Mouse (Mus musculus) limb, embryonic 14.5 days (tissue): ENCODE measurements around the gene Rnf212b. TPM values are rescaled to one million over a fixed set of nuclear protein-coding genes. Genes with fewer than 3 reads are reported as not detected.
A peak's percentile ranks its signal among the peaks of the same experiment; 100 is the strongest.

Source experiments
- ATAC-seq: fragments of 200-750 bp; cut with Nextera tagmentation; 2 replicates; pipeline ENCODE4 v1.8.0; 2017; ENCODE audit warnings: low read depth, moderate number of reproducible peaks, moderate TSS enrichment; ENCODE audit not compliant: low FRiP score
- DNase-seq: peaks from one replicate; pipeline ENCODE4 v3.0.0-alpha.2; 2015; ENCODE audit warnings: low spot score
- H3K27ac ChIP-seq: fragments of 300-500 bp; sonication (generic); replicated peaks from 2 replicates; pipeline ENCODE4 v1.5.1; 2014; ENCODE audit warnings: low read depth, mild to moderate bottlenecking, low read length, moderate library complexity, mixed read lengths
- H3K27me3 ChIP-seq: fragments of 300-500 bp; sonication (generic); 2 replicates; pipeline ENCODE4 v1.6.1; 2014; ENCODE audit warnings: low read length, mixed read lengths; ENCODE audit not compliant: control insufficient read depth, insufficient read depth
- H3K36me3 ChIP-seq: fragments of 300-500 bp; sonication (generic); 2 replicates; pipeline ENCODE4 v1.6.1; 2014; ENCODE audit warnings: mild to moderate bottlenecking, low read length, moderate library complexity, mixed read lengths; ENCODE audit not compliant: control insufficient read depth, insufficient read depth
- H3K4me1 ChIP-seq: fragments of 300-500 bp; sonication (generic); 2 replicates; pipeline ENCODE4 v1.6.1; 2014; ENCODE audit warnings: antibody characterized with exemption, low read length, mixed read lengths; ENCODE audit not compliant: control insufficient read depth, insufficient read depth
- H3K4me2 ChIP-seq: fragments of 300-500 bp; sonication (generic); replicated peaks from 2 replicates; pipeline ENCODE4 v1.6.1; 2014; ENCODE audit warnings: low read depth, mild to moderate bottlenecking, low read length, moderate library complexity; ENCODE audit not compliant: severe bottlenecking
- H3K4me3 ChIP-seq: fragments of 300-500 bp; sonication (generic); replicated peaks from 2 replicates; pipeline ENCODE4 v1.5.1; 2014; ENCODE audit warnings: low read length
- H3K9ac ChIP-seq: fragments of 300-500 bp; sonication (generic); 2 replicates; pipeline ENCODE4 v1.6.1; 2014; ENCODE audit warnings: mild to moderate bottlenecking, low read depth, low read length, moderate library complexity; ENCODE audit not compliant: severe bottlenecking
- H3K9me3 ChIP-seq: fragments of 300-500 bp; sonication (generic); 2 replicates; pipeline ENCODE4 v1.6.1; 2016; ENCODE audit warnings: low read length; ENCODE audit not compliant: control insufficient read depth
- POLR2A ChIP-seq: fragments of 200-500 bp; IDR thresholded peaks from 2 replicates; pipeline ENCODE4 v1.8.0; 2012; ENCODE audit warnings: inconsistent platforms, mild to moderate bottlenecking, moderate library complexity, borderline replicate concordance; ENCODE audit not compliant: insufficient read depth, insufficient read length; ENCODE audit errors: extremely low read depth
- WGBS: fragments of 180-500 bp; shearing (Covaris S2); extraction: QIAGEN DNeasy Blood & Tissue Kit; methylation state at CpG from one replicate; pipeline ENCODE4 v1.1.7; 2014; 5-methylcytosine and 5-hydroxymethylcytosine counted together
- polyA plus RNA-seq, 2 experiments: library from polyadenylated mRNA; depleted of rRNA in 1 of 2; stranded (reverse) in 1 of 2; unstranded in 1 of 2; fragments of >200 nt; fragmentation: Nextera tagmentation in 1 of 2; extraction: Ambion mirVana in 1 of 2; gene quantifications; 2 replicates each; pipeline versions ENCODE4 v1.2.1 to v1.2.3; 2012 to 2014

The Rnf212b gene
- polyA plus RNA-seq, 2 experiments: not detected

- 78% methylated on average over 4 of the region's 4 CpGs for WGBS
- no peak for DNase-seq
These were observed 54.1 kb downstream of the Rnf212b start for GRCm38 (mm10) chr14:54868026-54868425.

GRCm38 (mm10) chr14:54870861-54871260, 56.9 kb downstream of the Rnf212b start, which contains the start of gene Homez:
Homez (minus strand) TSS chr14:54870961.
- no peak within 1 kb of the TSS for H3K4me3 ChIP-seq
- ATAC-seq: no peak
- H3K4me1 ChIP-seq: peaks cover 3% of the 10 kb centered on the region; the same call in 1 of the 2 replicates
- TF ChIP-seq POLR2A: no peak
- WGBS: 85% methylated on average over 5 of the region's 5 CpGs
- no peaks in the 10 kb centered on the region for H3K9me3 ChIP-seq
- no peak for DNase-seq
- no peaks in the 10 kb centered on the region for H3K36me3 ChIP-seq
- no peak within 1 kb of the TSS for H3K27ac ChIP-seq
- no peak within 1 kb of the TSS for H3K4me2 ChIP-seq
- no peak within 1 kb of the TSS for H3K9ac ChIP-seq
- 0 out of 2 replicates have a peak, but pooled peaks cover 5% of the 10 kb centered on the region for H3K27me3 ChIP-seq

More at GRCm38 (mm10) chr14:54868026-54868425, 54.1 kb downstream of the Rnf212b start:
- Histone ChIP-seq H3K27ac (no peak overlapping the region), H3K4me2 (no peak overlapping the region), H3K4me1 (no peaks in the 10 kb centered on the region; the same call in 1 of the 2 replicates), H3K9me3 (no peaks in the 10 kb centered on the region), H3K9ac (no peak overlapping the region), H3K27me3 (no peaks in the 10 kb centered on the region), H3K4me3 (no peak overlapping the region), H3K36me3 (no peaks in the 10 kb centered on the region)
- no peak for TF ChIP-seq POLR2A
- ATAC-seq: no peak

GRCm38 (mm10) chr14:54874165-54874564, 60.2 kb downstream of the Rnf212b start:
- Histone ChIP-seq H3K4me1 (peaks cover 5% of the 10 kb centered on the region; the same call in 1 of the 2 replicates), H3K9ac (no peak overlapping the region), H3K27ac (no peak overlapping the region), H3K9me3 (no peaks in the 10 kb centered on the region), H3K4me3 (no peak overlapping the region), H3K4me2 (no peak overlapping the region), H3K36me3 (no peaks in the 10 kb centered on the region), H3K27me3 (peaks cover 23% of the 10 kb centered on the region; the same call in 1 of the 2 replicates)
- TF ChIP-seq POLR2A: no peak
- ATAC-seq (no peak), DNase-seq (no peak)
- WGBS: 69% methylated on average over 3 of the region's 3 CpGs

- H3K27ac ChIP-seq: 0 out of 2 replicates have a peak overlapping the region, but pooled peaks have one; percentile 38
- TF ChIP-seq POLR2A: no peak
- 2% methylated on average over 36 of the region's 36 CpGs for WGBS
- H3K4me2 ChIP-seq: peak overlapping the region; percentile 98
- H3K9ac ChIP-seq: peak overlapping the region; percentile 71
- DNase-seq: no peak
- no peaks in the 10 kb centered on the region for H3K36me3 ChIP-seq
- no peaks in the 10 kb centered on the region for H3K9me3 ChIP-seq
- H3K4me1 ChIP-seq: peaks cover 5% of the 10 kb centered on the region; the same call in 1 of the 2 replicates
- H3K27me3 ChIP-seq: peaks cover 23% of the 10 kb centered on the region; the same call in 1 of the 2 replicates
- H3K4me3 ChIP-seq: peak overlapping the region; percentile 72
- ATAC-seq: peak; percentile 31; the same call in 1 of the 2 replicates
These were observed 62.0 kb downstream of the Rnf212b start for GRCm38 (mm10) chr14:54875844-54876538.

GRCm38 (mm10) chr14:54876539-54877047, 62.7 kb downstream of the Rnf212b start:
- DNase-seq (peak; percentile 81), ATAC-seq (peak; percentile 91)
- H3K27ac ChIP-seq: 0 out of 2 replicates have a peak overlapping the region, but pooled peaks have one; percentile 38
- H3K9me3 ChIP-seq: no peaks in the 10 kb centered on the region
- peak overlapping the region; percentile 98 for H3K4me2 ChIP-seq
- 0 out of 2 replicates have a peak, but pooled peaks have one; percentile 59 for TF ChIP-seq POLR2A
- peaks cover 5% of the 10 kb centered on the region; the same call in 1 of the 2 replicates for H3K4me1 ChIP-seq
- peaks cover 23% of the 10 kb centered on the region; the same call in 1 of the 2 replicates for H3K27me3 ChIP-seq
- H3K9ac ChIP-seq: peak overlapping the region; percentile 71
- peak overlapping the region; percentile 72 for H3K4me3 ChIP-seq
- H3K36me3 ChIP-seq: no peaks in the 10 kb centered on the region
- WGBS: 0% methylated on average over 27 of the region's 72 CpGs
